Mouse (Mus musculus) embryo, embryonic 10 days (tissue): ENCODE results near the gene Mrpl33.
"Not testable (repeated sequence)": the region's sequence is repeated elsewhere in the genome, so short reads cannot be mapped to it uniquely, and the experiment has no call there.

Source experiments
- DNase-seq: peaks from one replicate; pipeline ENCODE4 v3.0.0-alpha.2; 2015; ENCODE audit warnings: low spot score

Mrpl33 gene

GRCm38 (mm10) chr5:31597430-31597944, 752 bp downstream of the Mrpl33 start:
- no peak for DNase-seq

DNA sequence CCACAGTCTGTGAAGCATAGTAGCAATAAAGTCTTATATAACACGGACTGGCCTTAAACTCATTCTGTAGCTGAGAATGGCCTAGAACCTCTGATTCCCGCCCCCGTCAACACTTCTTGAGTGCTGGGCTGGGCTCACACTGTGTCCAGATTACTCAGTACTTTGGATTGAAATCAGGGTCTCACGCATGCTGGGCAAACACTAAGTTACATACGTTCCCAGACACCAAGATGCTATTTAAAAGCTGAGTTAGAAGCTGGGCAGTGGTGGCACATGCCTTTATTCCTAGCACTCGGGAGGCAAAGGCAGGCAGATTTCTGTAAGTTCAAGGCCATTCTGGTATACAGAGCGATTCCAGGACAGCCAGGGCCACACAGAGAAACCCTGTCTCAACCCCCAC, 1.4 kb downstream of the Mrpl33 start:
- DNase-seq: no peak

DNA sequence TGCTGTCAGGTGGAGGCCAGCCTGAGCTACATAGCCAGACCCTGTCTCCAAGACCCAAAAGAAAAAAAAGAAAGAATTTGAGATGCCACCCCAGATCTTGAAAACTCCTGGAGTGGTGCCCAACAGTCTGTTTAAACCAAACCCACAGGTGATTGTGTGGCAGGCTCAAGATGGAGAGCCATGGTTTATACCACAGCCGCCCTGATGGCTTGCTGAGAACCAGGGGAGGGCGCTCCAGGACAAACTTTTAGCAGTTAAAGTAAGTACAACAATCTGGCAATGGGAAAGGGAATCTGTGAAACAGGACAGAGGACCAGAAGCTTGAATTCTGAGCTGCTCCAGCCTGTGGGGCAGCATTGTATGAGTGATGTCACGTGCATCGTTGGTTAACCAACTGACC, 1.8 kb downstream of the Mrpl33 start:
- DNase-seq: peak; percentile 56

GRCm38 (mm10) chr5:31599161-31599560, 2.4 kb downstream of the Mrpl33 start:
- peak; percentile 34 for DNase-seq

DNA sequence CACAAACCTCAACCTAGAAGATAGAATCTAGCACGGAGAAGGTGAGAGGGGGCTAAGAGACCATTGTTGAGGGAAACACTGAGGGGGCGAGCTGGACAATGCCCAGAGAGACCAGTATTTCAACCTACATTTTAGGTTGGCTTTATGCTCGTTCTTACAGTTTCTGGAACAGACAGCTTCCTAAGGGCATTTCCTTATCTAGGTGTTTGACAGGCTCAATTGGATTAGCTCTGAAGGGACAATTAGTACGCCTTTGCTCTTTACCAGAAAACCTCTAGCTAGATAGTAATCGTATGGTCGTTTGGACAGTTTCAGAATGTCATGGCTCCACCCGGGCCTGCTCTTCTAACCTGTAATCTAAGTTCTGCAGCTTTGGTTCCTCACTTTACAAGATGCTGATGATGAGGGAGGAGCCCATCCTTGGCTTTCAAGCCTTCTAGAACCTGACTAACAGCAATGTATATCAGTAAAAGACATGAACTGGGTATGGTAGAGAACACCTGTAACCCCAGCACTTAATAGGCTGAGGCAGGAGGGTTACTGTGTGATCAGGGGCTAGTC, 4.5 kb downstream of the Mrpl33 start:
- DNase-seq: no peak

- DNase-seq: no peak
These were observed 5.6 kb downstream of the Mrpl33 start for GRCm38 (mm10) chr5:31602377-31602776.

- no peak for DNase-seq
These were observed 7.0 kb downstream of the Mrpl33 start for GRCm38 (mm10) chr5:31603766-31604165.

DNA sequence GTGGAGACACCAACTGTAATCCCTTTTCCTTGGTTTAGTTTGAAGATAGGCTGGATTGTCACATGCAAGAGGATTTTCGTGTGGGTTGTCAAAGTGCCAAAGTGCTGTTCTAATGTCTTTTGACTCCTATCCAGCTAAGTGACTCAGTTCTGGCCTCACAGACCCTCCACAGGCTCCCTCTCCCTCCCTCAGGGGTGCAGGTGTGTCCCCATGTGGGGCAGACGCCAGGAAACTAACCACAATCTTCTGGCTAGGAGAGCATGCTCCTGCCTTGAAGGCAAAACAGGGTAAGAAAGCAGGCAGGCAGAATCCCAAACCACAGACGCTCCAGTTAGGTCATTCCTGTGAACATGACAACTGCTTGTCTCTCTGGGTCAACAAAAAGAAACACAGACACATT, 9.4 kb downstream of the Mrpl33 start:
- DNase-seq: no peak

- no peak for DNase-seq
These were observed 13.8 kb downstream of the Mrpl33 start for GRCm38 (mm10) chr5:31610376-31611086.

- no peak for DNase-seq
These were observed 14.5 kb downstream of the Mrpl33 start for GRCm38 (mm10) chr5:31611186-31611585.

GRCm38 (mm10) chr5:31613852-31614286, 17.1 kb downstream of the Mrpl33 start:
- DNase-seq: peak; percentile 95

DNA sequence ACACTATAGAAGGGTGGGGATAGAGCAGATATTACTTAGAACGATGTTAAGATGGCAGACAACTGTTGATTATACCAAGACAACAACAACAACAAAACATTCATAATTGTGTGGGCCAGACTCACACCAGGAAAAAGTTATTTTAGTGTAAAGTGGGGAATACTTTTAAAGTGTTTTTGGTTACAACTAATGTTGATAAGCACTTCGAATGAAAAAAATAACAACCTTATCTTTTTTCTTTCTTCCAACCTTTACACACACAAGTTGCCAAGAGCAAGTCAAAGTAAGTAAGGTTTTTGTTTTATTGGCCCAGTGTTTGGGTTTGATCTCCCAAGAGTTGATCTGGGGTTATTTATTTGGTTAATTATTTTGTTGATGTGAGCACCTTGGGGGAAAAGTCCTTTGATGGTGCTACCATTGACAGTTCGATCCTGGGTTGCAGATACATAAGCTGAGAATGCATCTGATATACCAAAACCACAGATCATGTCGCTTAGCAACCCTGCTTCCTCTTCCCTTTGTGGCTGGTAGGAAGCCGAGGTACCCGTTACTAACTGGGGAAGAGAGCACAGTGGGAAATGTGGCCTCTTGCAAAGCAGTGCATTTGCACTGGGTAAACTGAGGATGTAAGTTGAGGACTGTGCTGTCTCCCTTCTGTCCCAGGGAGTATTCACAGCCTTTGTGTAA, 17.7 kb downstream of the Mrpl33 start:
- DNase-seq: no peak

DNA sequence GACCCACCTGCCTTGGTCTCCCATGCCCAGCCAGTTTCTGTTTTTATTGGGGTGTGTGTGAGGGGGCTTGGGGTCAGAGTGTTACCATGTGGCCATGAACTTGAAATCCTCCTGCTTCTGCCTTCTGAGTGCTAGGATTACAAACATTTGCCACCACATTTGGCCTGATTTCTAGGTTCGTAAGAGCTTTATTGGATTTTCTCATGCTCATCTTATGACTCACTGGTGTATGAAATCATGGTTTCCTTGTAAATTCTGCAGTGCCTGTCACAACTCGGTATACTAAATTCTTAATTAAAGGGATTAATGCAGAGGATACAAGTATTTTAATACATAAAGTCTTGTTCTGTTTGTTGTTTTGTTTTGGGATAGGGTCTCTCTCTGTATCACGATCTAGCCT, 23.6 kb downstream of the Mrpl33 start:
- DNase-seq: no peak

GRCm38 (mm10) chr5:31627117-31627516, 30.4 kb downstream of the Mrpl33 start:
- DNase-seq: no peak

DNA sequence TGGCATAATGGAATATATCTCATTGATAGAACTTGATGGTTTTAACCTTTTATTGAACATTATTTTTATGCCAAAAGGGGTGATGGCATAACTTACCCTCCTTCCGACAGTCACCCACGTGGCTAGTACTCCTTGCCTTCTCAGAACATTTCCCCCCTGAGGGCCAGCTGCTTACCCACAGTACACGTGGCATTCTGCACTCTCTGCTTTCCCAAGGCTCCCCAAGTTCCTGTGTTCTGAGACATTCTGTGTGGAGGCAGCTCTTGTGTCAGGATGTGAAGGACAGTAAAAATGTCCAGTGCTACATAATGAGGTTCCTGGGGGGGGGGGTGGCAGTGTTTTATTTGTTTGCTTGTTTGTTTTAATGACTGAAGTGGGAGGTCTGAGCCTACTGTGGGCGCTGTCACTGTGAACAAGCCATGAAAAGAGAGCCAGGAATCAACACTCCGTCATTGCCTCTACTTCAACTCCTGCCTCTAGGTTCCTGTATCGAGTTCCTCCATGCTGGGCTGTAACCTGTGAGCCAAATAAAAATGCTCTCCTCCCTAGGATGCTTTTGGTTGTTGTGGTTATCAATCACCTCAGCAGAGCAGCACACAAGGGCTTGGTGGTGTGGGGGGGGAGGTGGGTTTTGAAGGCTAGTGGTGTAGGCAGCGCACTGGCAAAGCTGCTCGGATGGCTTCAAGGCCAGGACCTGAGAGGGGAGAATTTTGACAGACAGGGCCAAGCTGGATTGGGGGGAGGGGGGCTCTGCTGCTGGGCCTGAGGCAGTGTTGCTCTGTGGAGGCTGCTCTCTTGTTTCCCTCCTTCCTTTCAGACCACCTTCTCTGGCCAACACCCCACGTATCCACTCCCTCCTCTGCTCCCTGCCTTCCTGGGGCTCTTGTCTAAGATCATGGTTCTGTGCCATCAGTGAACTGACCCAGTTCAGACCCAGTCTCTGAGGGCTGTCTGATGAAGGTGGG, 31.1 kb downstream of the Mrpl33 start:
- DNase-seq: no peak

DNA sequence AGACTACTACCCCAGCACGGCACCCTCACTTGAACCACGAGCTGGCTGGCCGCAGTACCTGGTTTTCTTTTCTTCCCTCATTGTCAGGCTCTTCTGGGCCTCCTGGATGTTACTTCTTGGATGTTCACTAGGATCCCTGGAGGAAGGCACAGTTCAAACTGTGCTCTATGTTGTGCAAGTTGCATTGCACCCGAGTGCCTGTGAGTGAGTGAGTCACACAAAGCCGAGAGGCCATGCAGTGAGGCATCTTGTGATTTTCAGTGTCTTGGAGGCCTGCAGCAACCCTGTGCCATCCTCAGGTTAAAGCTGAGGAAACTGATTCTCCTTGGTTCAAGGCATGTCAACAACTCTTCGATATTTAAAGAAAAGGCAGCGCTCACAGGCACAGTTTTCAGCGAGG, 31.8 kb downstream of the Mrpl33 start:
- no peak for DNase-seq

- peak; percentile 50 for DNase-seq
These were observed 33.3 kb downstream of the Mrpl33 start for GRCm38 (mm10) chr5:31630064-31630463.

GRCm38 (mm10) chr5:31631169-31631568, 34.4 kb downstream of the Mrpl33 start:
- not testable (repeated sequence) for DNase-seq

- DNase-seq: no peak
These were observed 37.4 kb downstream of the Mrpl33 start for GRCm38 (mm10) chr5:31634161-31634560.

- DNase-seq: no peak
These were observed 37.9 kb downstream of the Mrpl33 start for GRCm38 (mm10) chr5:31634679-31635078.

DNA sequence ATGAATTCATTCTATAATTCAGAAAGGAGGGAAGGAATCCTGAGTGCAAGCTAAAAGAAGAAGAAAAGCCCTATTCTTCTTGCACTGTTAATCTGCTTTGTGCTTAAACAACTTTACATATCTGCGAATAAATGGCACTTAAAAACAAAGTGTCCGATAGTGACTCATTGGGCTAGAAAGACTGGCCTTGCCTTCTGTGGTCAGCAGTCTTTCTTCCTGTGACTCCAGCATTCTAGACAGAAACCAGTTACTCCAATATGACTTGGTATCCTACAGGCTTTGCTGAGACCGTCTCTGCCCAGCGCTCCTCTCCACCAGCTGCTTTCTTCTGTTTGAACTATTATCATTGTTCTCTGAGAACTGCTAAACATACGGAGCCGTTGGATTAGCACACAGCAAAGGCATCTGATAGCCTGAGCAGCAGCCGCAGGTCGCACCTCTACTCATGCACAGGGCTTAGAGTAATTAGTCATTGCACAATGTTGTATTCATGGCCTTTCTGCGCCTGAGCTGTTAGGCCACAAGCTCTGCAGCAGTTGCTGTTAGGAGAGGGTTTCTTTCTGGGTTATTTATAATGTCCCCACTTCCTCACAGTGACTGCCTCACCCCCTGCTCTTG, 40.0 kb downstream of the Mrpl33 start:
- peak; percentile 14 for DNase-seq
